Mouse (Mus musculus) cerebellum, adult 2 months (tissue): ENCODE results near the gene Hdac1. TPM values are rescaled to one million over a fixed set of nuclear protein-coding genes. Genes with fewer than 3 reads are reported as not detected.
"Not testable (repeated sequence)": the region's sequence is repeated elsewhere in the genome, so short reads cannot be mapped to it uniquely, and the experiment has no call there.

Source experiments
- DNase-seq, 2 experiments: peaks; one replicate each; pipeline ENCODE4 v3.0.0; 2021
- H3K27ac ChIP-seq: fragments of 200-500 bp; 2 replicates; pipeline ENCODE4 v1.5.1; 2012; ENCODE audit warnings: low read length, control low read depth, inconsistent platforms; ENCODE audit not compliant: insufficient read depth
- H3K27me3 ChIP-seq: fragments of 200-500 bp; 2 replicates; pipeline ENCODE4 v1.6.1; 2012; ENCODE audit warnings: inconsistent platforms, mild to moderate bottlenecking, low read length, moderate library complexity; ENCODE audit not compliant: control insufficient read depth, insufficient read depth
- H3K4me1 ChIP-seq: fragments of 200-500 bp; 2 replicates; pipeline ENCODE4 v1.6.1; 2011; ENCODE audit warnings: low read length; ENCODE audit not compliant: control insufficient read depth, insufficient read depth
- H3K4me3 ChIP-seq: fragments of 200-500 bp; replicated peaks from 2 replicates; pipeline ENCODE3; 2011; ENCODE audit warnings: mild to moderate bottlenecking, low read depth, low read length, control low read depth; ENCODE audit not compliant: insufficient read depth
- CTCF ChIP-seq: fragments of 200-500 bp; IDR thresholded peaks from 2 replicates; pipeline ENCODE4 v1.5.1; 2011; ENCODE audit warnings: low read depth, mild to moderate bottlenecking, control low read depth, low read length, moderate library complexity, borderline replicate concordance; ENCODE audit not compliant: insufficient read depth
- POLR2A ChIP-seq: fragments of 200-500 bp; IDR thresholded peaks from 2 replicates; pipeline ENCODE4 v1.6.1; 2011; ENCODE audit warnings: low read length, control low read depth, borderline replicate concordance; ENCODE audit not compliant: insufficient read depth
- WGBS: fragments of 180-500 bp; shearing (Covaris S2); methylation state at CpG from one replicate; pipeline ENCODE4 v1.1.7; 2018; 5-methylcytosine and 5-hydroxymethylcytosine counted together
- polyA plus RNA-seq: library from polyadenylated mRNA; depleted of rRNA; stranded (reverse); fragments of >200 nt; gene quantifications from 2 replicates; pipeline ENCODE4 v1.2.3, GENCODE M21; 2012

Hdac1 gene
- polyA plus RNA-seq, 1 experiment, result 61.5 TPM

DNA sequence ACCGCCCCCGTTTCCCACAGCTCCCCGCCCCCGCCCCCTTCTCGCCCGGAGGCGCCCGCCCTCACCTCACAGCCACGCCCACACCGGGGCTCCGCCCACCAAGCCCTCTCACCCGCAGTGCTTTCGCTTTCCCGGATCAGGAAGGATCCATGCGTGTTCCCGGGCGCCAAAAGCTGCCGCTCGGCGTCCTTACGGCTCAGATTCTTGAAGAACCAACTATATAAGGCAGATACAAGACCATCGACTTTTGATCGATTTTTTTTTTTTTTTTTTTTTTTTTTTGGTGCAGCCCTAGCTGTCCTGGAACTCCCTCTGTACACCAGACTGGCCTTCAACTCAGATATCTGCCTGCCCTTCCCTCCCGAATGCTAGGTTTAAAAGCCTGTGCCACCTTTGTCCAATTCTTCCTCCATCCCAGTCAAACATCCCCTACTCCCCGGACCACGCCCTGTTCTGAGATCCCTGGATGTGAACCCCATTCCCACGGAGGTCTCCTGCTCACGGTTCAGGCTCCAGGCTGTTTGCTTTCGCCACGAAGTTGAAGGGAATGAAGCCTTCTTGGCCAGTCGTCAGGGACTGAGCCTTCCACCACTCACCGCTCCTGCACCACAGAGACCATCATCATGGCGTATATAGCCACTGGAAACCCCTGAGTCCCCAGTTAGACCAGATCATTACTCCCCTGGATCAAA lies 14.2 kb upstream of the Hdac1 start:
- TF ChIP-seq POLR2A, result peak; percentile 51; the same call in 1 of the 2 replicates
- no peak for TF ChIP-seq CTCF
- no peak overlapping the region for H3K27ac ChIP-seq
- DNase-seq, result peak; percentile 75 to 79
- H3K27me3 ChIP-seq, result no peaks in the 10 kb centered on the region
- WGBS, result 8% methylated on average over 33 of the region's 33 CpGs
- H3K4me3 ChIP-seq, result peak overlapping the region; percentile 84
- H3K4me1 ChIP-seq, result peaks cover 11% of the 10 kb centered on the region; the same call in 1 of the 2 replicates

GRCm38 (mm10) chr4:129555862-129556531 lies 13.5 kb upstream of the Hdac1 start:
- H3K4me3 ChIP-seq, result peak overlapping the region; percentile 84
- H3K27ac ChIP-seq, result no peak overlapping the region
- peaks cover 11% of the 10 kb centered on the region; the same call in 1 of the 2 replicates for H3K4me1 ChIP-seq
- WGBS, result 1% methylated on average over 24 of the region's 24 CpGs
- TF ChIP-seq CTCF (no peak), POLR2A (no peak)
- no peaks in the 10 kb centered on the region for H3K27me3 ChIP-seq
- no peak for DNase-seq

DNA sequence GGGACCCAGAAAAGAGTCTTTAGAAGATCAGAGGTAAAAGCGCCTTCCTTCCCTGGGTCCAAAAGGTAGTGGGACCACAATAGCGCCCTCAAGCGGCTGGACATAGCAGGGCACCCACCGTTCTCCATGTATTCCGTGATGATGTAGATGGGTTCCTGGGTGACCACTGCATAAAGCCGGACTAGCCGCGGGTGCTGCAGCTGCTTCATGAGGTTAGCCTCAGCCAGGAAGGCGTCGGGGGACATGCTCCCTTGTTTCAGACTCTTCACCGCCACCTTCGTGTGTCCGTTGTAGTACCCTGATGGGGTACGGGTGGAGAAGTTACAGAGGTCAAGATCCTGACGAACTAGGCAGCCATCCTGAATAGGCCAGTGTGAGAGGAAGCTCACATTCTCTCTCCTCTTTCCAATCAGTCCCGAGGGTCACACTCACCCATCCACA lies 12.9 kb upstream of the Hdac1 start:
- Histone ChIP-seq H3K4me3 (peak overlapping the region; percentile 43), H3K27me3 (no peaks in the 10 kb centered on the region), H3K27ac (no peak overlapping the region), H3K4me1 (peaks cover 11% of the 10 kb centered on the region; the same call in 1 of the 2 replicates)
- 3% methylated on average over 16 of the region's 16 CpGs for WGBS
- TF ChIP-seq CTCF, result peak; percentile 62; the same call in 1 of the 2 replicates
- TF ChIP-seq POLR2A, result no peak
- DNase-seq, result peak; percentile 38 to 56

DNA sequence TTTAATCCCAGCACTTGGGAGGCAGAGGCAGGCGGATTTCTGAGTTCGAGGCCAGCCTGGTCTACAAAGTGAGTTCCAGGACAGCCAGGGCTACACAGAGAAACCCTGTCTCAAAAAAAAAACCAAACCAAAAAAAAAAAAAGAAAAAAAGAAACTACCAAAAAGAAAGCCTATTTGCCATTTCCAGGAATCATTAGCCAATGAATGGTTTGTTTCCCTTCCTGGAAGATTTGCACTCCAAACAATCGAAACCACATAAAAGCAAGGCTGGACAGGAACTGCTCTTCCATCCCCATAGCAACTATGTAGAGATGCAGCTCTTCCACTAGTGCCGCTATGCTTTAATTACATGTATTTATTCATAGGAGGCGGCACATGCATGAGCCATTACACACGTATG lies 12.0 kb upstream of the Hdac1 start:
- DNase-seq, H3K27ac ChIP-seq, H3K4me3 ChIP-seq, H3K27me3 ChIP-seq: not testable (repeated sequence)
- 59% methylated on average over 6 of the region's 6 CpGs for WGBS
- peaks cover 11% of the 10 kb centered on the region; the same call in 1 of the 2 replicates for H3K4me1 ChIP-seq

DNA sequence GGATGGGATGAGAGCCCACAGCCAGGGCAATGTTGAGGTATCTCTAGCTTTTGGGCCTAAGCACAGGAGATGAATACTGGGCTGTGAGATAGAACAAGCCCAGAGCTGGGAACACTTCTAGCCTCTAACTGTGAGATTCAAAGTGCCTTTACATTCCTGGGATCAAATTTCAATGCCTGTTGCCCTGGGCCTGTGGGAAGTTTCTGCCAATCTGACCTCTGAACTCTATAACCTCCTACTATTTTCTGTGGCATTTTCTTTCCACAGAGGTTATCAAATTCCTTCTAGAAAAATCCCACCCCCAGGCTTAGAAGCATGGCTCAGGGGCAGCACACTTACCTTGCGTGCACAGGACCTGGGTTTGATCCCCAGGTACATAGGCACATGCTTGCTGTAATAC lies 7.8 kb upstream of the Hdac1 start:
- DNase-seq, result no peak
- Histone ChIP-seq H3K27me3 (no peaks in the 10 kb centered on the region), H3K27ac (no peak overlapping the region), H3K4me3 (no peak overlapping the region), H3K4me1 (no peaks in the 10 kb centered on the region)
- WGBS, result 76% methylated on average over 1 of the region's 1 CpGs
- TF ChIP-seq CTCF (no peak), POLR2A (no peak)

DNA sequence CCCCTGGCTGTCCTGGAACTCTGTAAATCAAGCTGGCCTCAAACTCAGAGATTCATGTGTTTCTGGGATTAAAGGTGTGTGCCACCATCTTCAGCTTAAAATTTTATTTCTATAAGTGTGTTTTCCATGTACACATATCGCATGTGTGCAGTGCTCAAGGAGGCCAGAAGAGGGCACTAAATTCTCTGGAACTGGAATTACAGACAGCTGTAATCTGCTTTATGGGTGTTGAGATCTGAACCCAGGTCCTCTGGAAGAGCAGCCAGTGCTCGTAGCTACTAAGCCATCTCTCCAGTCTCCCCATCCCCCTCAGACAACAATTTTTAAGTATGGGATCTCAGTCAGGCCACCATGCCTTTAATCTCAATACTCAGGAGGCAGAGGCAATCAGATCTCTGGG lies 6.8 kb upstream of the Hdac1 start:
- WGBS, result 96% methylated on average over 2 of the region's 2 CpGs
- Histone ChIP-seq H3K4me3 (no peak overlapping the region), H3K4me1 (no peaks in the 10 kb centered on the region), H3K27me3 (no peaks in the 10 kb centered on the region), H3K27ac (no peak overlapping the region)
- no peak for DNase-seq
- TF ChIP-seq CTCF (no peak), POLR2A (no peak)

DNA sequence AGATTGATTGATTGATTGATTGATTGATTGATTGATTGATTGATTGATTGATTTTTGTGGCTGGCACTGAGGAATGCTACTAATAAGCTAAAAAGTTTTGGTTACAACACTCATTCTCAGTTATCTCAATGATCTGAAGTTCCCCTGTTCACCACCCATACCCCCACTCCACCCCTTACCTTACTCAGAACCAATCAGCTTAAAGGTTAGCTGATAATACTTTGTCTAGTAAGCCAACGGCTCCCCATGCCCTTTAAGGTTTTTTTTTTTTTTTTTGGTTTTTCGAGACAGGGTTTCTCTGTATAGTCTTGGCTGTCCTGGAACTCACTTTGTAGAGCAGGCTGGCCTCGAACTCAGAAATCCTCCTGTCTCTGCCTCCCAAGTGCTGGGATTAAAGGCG lies 5.1 kb upstream of the Hdac1 start:
- WGBS, result 89% methylated on average over 4 of the region's 4 CpGs
- H3K4me3 ChIP-seq, DNase-seq, H3K4me1 ChIP-seq, H3K27me3 ChIP-seq, H3K27ac ChIP-seq: not testable (repeated sequence)

GRCm38 (mm10) chr4:129544106-129544505 lies 1.6 kb upstream of the Hdac1 start:
- Histone ChIP-seq H3K4me3 (no peak overlapping the region), H3K27me3 (no peaks in the 10 kb centered on the region), H3K27ac (no peak overlapping the region), H3K4me1 (peaks cover 6% of the 10 kb centered on the region)
- DNase-seq, result no peak
- TF ChIP-seq CTCF, result no peak
- no peak for TF ChIP-seq POLR2A
- WGBS, result 94% methylated on average over 4 of the region's 4 CpGs
